Mouse (Mus musculus) 3134 (cell line): ENCODE measurements around the gene Sun1.
A peak's percentile ranks its signal among the peaks of the same experiment; 100 is the strongest.

Experiments used
- DNase-seq: peaks from one replicate; pipeline ENCODE4 v3.0.0-alpha.2; 2011; ENCODE audit warnings: low spot score; ENCODE audit not compliant: insufficient read length; ENCODE audit errors: extremely low read depth

Gene Sun1

GRCm38 (mm10) chr5:139248846-139249245, 48.4 kb downstream of the Sun1 start:
- no peak for DNase-seq

- DNase-seq = no peak
Measured at GRCm38 (mm10) chr5:139251279-139251678, 50.8 kb downstream of the Sun1 start.

- no peak for DNase-seq
Measured at GRCm38 (mm10) chr5:139251736-139252080, 51.3 kb downstream of the Sun1 start.

- DNase-seq = peak; percentile 97
Measured at GRCm38 (mm10) chr5:139252081-139252909, 51.9 kb downstream of the Sun1 start, which contains the start of gene Get4. Gene Get4, plus strand, starts transcription at chr5:139252324.

- no peak for DNase-seq
Measured at GRCm38 (mm10) chr5:139252910-139253245, 52.4 kb downstream of the Sun1 start.

GRCm38 (mm10) chr5:139253301-139253741, 52.9 kb downstream of the Sun1 start:
- DNase-seq = no peak

- DNase-seq = no peak
Measured at GRCm38 (mm10) chr5:139254938-139255337, 54.5 kb downstream of the Sun1 start.

GRCm38 (mm10) chr5:139255777-139256176, 55.3 kb downstream of the Sun1 start:
- DNase-seq = no peak

- DNase-seq = no peak
Measured at GRCm38 (mm10) chr5:139256211-139256765, 55.9 kb downstream of the Sun1 start.

- no peak for DNase-seq
Measured at GRCm38 (mm10) chr5:139257265-139257664, 56.8 kb downstream of the Sun1 start.

- DNase-seq = no peak
Measured at GRCm38 (mm10) chr5:139257818-139258217, 57.4 kb downstream of the Sun1 start.

GRCm38 (mm10) chr5:139258371-139259035, 58.1 kb downstream of the Sun1 start:
- DNase-seq = no peak

- no peak for DNase-seq
Measured at GRCm38 (mm10) chr5:139259853-139260252, 59.4 kb downstream of the Sun1 start.

GRCm38 (mm10) chr5:139261403-139261802, 61.0 kb downstream of the Sun1 start:
- no peak for DNase-seq

- no peak for DNase-seq
Measured at GRCm38 (mm10) chr5:139267661-139268060, 67.2 kb downstream of the Sun1 start.

GRCm38 (mm10) chr5:139270806-139271521, 70.5 kb downstream of the Sun1 start:
- DNase-seq = no peak

GRCm38 (mm10) chr5:139271994-139272554, 71.6 kb downstream of the Sun1 start:
- DNase-seq = no peak

GRCm38 (mm10) chr5:139277287-139277686, 76.8 kb downstream of the Sun1 start:
- DNase-seq = no peak

- DNase-seq = no peak
Measured at GRCm38 (mm10) chr5:139281373-139282112, 81.1 kb downstream of the Sun1 start.

- DNase-seq = peak; percentile 51
Measured at GRCm38 (mm10) chr5:139282191-139282590, 81.8 kb downstream of the Sun1 start.
